Mouse (Mus musculus): ENCODE results near the gene Zfand4.
"Not testable (repeated sequence)": the region's sequence is repeated elsewhere in the genome, so short reads cannot be mapped to it uniquely, and the experiment has no call there.

Gene Zfand4

GRCm38 (mm10) chr6:116311411-116311810, 47.4 kb downstream of the Zfand4 start:
- DNase-seq (ENCODE audit: low spot score in 2 of 2): no peak

GRCm38 (mm10) chr6:116319259-116319658, 55.2 kb downstream of the Zfand4 start:
- no peak for DNase-seq (ENCODE audit: low spot score in 2 of 2)

GRCm38 (mm10) chr6:116326641-116327040, 62.6 kb downstream of the Zfand4 start:
- no peak for DNase-seq (ENCODE audit: low spot score in 2 of 2)

DNA sequence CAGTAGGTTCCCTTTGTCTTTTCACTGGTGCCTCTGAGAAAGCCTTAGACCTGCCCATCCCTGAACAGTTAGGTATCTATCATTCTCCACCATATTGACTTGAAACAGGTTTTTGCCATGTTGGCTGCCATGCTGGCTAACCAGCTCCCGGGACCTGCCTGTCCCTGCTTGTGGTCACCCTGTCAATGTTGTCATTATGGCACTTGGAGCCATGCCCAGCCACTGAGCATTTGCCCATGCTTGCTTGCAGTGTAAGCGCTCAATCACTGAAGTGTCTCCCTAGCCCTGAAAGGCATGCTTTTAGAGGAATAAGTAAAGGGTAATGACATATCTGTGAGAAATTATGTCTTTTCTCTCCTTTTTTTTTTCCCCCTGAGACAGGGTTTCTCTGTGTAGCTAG, 67.4 kb downstream of the Zfand4 start:
- no peak for DNase-seq (ENCODE audit: low spot score in 2 of 2)

DNA sequence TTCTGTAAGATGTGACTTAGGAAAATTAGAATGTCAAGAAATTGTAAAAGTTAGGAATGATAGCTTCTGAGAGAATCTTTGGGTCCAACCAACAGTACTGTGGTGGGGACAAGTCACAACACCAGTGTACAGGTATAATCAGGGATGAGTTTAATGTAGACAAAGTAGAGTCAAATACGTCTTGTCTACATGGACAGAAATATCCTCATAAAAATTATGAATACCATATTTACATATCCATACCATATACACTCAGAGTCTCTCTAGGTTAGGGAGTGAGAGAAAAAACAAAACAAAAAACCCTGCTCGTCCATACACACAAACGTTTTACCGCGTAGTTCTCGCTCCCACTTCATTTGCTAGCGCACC, 73.4 kb downstream of the Zfand4 start:
- no peak for DNase-seq (ENCODE audit: low spot score in 2 of 2)

GRCm38 (mm10) chr6:116337835-116338501, 73.9 kb downstream of the Zfand4 start, which contains the start of gene March8:
TSS of gene March8 (plus strand) at chr6:116338024.
- DNase-seq (ENCODE audit: low spot score in 2 of 2): peak; percentile 78 to 87

DNA sequence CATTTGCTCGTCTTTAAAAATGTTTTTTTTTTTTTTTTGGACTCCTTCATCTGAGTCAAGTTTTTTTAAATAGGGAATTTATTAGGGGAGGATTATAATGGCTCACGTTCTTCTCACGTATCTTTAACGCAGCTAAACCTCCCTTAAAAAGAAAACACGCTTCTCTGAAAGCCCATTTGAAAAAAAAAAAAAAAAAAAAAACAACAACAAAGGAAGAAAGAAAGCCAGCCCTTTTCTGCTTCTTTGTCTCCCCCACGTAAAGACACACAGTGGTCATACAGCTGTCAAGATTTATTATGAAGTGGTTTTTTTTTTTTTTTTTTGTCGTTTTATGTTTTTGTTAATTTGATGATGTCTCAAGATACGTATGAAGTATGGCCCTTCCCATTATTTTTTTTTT, 74.5 kb downstream of the Zfand4 start:
- DNase-seq (ENCODE audit: low spot score in 2 of 2): no peak

GRCm38 (mm10) chr6:116339088-116339487, 75.1 kb downstream of the Zfand4 start:
- DNase-seq (ENCODE audit: low spot score in 2 of 2): no peak

DNA sequence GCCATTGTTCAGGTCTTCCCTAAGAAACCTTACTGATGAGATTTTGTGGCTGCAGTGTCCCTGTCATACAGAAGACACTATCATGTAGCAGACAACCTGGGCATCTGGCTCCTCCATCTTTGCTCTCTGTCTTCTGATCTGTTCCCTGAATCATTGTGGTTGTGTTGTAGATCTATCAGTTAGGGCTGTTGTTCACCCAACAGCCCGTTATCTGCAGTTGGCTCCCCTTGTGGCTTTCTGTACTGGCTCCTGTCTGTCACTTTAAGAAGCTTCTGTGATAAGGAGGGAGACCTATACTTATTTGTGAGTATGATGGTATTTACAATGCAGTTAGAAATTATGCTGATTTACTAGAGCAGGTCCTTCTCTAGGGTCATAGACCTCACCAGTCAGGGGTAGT, 76.5 kb downstream of the Zfand4 start:
- DNase-seq (ENCODE audit: low spot score in 2 of 2): no peak

- DNase-seq (ENCODE audit: low spot score in 2 of 2): no peak
Measured at GRCm38 (mm10) chr6:116347953-116348352, 83.9 kb downstream of the Zfand4 start.

- DNase-seq (ENCODE audit: low spot score in 2 of 2): no peak
Measured at GRCm38 (mm10) chr6:116349997-116350396, 86.0 kb downstream of the Zfand4 start.

GRCm38 (mm10) chr6:116350643-116351042, 86.6 kb downstream of the Zfand4 start:
- DNase-seq (ENCODE audit: low spot score in 2 of 2): no peak

DNA sequence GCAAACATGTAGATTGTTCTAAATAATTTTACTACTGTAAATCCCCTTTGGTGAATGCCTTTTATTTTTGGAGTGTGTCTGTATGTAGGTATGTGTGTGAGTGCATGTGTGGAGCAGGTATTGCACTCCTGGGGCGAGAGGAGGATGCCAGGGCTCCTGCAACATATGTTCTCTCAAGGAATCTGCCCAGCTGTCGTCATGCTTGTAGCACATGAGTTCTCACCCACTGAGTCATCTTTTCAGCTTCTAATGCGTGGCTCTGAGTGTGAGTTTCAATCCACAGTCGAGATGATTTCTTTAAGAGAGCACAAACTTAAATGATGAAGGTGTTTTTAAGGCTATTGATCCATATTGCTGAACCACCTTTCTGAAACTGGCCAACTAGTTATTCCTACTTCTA, 87.5 kb downstream of the Zfand4 start:
- DNase-seq (ENCODE audit: low spot score in 2 of 2): no peak

DNA sequence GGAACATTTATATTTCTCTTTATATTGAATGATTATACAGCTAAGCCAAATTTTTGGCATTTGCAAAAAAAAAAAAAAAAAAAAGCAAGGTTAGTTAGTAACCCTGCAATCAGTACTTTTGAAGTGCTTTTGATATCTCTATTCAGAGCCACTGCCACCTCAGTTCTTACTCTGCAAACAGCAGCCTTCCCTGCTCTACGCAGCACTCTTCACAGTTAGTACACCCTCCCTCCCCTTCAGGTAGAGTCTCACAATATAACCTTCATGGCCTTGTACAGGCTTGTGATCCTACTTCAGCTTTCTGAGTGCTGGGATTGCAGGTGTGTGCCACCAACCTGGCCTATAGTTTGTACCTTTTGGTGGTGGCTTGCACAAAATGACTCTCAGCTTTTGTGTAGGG, 89.4 kb downstream of the Zfand4 start:
- no peak for DNase-seq (ENCODE audit: low spot score in 2 of 2)

DNA sequence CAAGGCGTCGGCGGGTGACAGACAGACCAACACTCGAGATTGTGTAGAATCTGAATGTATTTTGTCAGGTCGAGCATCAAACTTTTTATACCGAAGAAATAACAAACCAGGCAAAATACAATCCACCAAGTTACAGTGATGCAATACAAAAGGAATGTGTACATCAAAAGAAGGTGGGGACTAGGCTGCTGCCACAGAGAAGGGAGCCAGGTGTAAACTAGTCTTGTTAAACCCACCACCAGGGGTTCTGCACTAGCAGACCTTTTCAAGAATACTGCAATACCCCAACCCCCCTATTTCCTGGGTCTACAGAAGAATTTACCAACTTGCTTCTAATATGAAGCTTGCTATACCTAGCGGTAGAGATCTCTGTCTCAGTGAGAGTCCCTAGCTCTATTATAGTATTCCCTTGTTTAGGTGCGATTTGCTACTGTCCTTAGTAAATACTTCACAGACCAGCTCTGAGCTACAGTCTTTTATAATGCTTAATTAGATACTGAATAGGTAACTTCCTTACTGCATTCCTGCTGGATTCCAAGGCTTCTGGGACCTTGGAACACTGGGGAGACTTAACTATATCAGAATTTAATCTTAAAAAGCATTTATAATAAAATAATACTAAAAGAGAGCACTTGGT, 92.4 kb downstream of the Zfand4 start:
- DNase-seq (ENCODE audit: low spot score in 2 of 2): not testable (repeated sequence)

DNA sequence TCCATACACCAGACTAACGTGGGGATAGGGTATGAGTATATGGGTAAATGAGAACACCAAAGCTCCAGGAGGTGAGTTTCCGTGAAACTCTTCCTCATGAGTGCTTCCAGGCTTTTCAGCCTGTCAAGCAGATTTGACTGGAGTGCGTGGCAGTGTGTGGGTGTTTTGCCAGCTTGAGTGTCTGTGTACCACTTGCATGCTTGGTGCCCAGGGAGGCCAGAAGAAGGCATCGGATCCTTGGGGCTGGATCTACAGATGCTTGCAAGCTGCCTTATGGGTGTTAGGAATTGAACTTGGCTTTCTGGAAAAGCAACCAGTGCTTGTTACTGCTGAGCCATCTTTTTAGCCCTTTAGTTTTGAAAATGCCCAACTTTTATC, 92.9 kb downstream of the Zfand4 start:
- no peak for DNase-seq (ENCODE audit: low spot score in 2 of 2)

DNA sequence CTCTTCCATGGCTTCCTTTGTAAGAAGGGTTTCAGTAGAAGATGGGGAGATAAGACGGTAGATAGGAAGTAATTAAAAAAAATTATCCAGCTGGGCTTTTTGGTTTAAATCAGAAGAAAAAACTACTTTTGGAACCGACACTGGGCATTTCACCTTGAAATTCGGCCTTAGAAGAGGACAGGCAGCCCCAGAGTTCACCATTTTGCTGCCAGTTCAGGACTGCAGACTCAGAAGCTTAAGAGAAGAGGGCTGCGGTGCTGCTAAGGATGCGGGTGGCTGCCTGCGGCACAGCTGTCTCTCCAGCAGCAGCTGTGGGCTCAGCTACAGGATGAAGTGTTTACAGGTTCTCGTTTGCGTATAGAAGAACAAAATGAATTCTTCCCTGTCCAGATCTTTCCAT, 94.0 kb downstream of the Zfand4 start:
- DNase-seq (ENCODE audit: low spot score in 2 of 2): no peak

DNA sequence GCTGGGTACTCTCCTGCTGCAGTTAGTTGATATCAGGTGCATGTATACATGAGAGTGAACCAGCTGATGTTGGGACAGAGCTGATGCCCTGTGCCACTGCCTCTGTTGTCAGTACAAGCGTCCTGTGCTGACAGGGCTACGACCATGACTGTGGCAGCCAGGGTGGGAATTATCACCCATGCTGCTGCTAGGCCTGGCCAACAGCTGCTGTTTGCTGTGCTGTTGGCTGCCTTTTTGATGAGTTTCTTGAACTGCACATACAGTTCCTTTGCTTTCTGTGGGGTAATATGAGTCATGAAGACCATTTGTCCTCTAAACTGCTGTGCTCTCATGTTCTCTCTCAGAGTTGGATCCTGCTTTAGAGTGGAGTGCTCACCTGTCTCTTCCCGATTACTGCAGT, 95.2 kb downstream of the Zfand4 start:
- no peak for DNase-seq (ENCODE audit: low spot score in 2 of 2)

DNA sequence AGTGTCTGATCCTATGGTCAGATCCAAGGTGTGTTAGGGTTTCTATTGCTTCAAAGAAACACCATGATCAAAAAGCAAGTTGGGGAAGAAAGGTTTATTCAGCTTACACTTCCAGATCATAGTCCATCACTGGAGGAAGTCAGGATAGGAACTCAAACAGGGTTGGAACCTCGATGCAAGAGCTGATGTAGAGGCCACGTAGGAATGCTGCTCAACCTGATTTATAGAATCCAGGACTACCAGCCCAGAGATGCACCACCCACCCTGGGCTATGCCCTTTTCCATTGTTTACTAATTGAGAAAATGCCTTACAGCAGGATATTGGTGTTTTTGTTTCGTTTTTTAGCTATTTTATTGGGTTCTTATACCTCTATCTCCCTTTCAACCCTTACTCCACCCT, 97.4 kb downstream of the Zfand4 start:
- no peak for DNase-seq (ENCODE audit: low spot score in 2 of 2)

- DNase-seq (ENCODE audit: low spot score in 2 of 2): no peak
Measured at GRCm38 (mm10) chr6:116361993-116362392, 98.0 kb downstream of the Zfand4 start.

DNA sequence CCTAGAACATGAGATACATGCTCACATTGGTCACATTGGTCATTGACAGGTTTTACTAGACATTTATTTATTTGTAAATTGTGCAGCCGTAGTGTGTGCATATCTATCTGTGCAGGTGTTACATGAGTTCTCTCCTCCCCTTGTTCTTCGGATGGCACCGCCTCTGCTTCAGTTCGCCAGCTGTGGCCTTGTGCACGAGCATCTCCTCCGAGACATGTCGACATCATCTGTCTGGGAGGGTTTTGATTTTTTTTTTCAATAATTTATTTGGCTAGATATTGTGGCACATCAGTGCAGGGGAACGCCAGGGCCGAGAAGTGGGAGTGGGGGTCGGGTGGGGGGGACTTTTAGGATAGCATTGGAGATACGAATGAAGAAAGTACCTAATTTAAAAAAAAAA, 103.9 kb downstream of the Zfand4 start:
- no peak for DNase-seq (ENCODE audit: low spot score in 2 of 2)

- DNase-seq (ENCODE audit: low spot score in 2 of 2): no peak
Measured at GRCm38 (mm10) chr6:116369811-116370210, 105.8 kb downstream of the Zfand4 start.

GRCm38 (mm10) chr6:116370216-116370976, 106.4 kb downstream of the Zfand4 start:
- DNase-seq (ENCODE audit: low spot score in 2 of 2): no peak
